Mouse (Mus musculus) right cerebral cortex, adult 18-20 months (tissue): ENCODE results near the gene Ifi27.
"Not testable (repeated sequence)": the region's sequence is repeated elsewhere in the genome, so short reads cannot be mapped to it uniquely, and the experiment has no call there.

Source experiments
- DNase-seq: peaks from one replicate; pipeline ENCODE4 v3.0.0; 2022; ENCODE audit warnings: mixed read lengths

Gene Ifi27

DNA sequence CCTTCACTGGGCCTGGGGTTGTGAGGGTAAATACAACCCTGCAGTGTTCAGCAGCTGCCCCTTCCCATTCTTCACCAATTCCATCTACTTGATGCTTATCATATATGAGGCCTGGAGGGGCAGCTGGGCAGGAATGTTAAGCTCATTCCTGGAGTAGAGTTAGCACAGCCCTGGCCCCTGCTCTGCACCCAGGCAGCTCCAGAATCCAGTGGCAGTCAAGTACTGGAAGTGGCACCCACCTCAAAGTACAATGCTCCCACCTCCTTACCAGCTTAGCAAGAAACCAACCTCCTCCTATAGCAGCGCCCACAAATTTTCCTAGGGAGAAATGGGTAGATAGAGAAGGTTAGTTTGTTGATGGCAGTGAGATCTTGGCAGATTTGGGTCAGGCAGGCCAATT, 22.7 kb downstream of the Ifi27 start:
- not testable (repeated sequence) for DNase-seq

DNA sequence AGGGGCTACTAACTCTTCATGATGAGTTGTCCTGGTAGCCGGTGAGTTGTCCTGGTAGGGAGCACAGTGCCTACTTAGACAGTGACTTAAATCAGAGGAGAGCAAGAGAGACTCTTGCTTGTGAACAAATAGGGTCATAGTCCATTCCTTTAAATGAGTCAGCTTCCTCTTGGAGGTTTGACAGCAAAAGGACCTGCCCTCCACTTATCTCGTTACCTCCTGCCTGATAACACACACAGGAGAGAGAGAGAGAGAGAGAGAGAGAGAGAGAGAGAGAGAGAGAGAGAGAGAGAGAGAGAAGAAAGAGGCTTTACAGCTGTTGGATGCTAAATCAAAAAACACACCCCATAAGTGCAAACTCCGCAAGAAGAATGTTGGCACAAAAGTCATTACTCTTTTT, 23.1 kb downstream of the Ifi27 start, which contains the start of gene Ifi27l2b:
Gene Ifi27l2b, minus strand, starts transcription at position 84 of the 400 bp plus-strand sequence.
- DNase-seq = no peak

DNA sequence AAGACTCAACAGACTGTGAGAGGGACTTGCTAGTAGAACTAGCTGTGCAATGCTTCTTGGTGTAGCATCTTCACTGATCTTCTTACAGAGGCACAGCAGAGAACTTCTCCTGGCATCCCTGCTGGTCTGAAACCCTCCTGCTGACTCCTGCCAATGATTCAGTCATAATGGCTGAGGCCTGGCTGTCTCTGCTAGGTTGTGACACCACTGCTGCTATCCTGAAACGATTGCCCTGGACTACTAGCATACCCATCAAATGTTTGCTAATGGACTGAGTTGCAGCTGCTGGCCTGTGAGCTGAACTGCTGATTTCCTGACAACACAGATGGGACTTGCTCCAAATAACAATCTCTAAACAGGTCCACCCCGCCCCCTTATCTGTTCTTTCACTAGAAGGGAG, 40.5 kb downstream of the Ifi27 start:
- DNase-seq = no peak

DNA sequence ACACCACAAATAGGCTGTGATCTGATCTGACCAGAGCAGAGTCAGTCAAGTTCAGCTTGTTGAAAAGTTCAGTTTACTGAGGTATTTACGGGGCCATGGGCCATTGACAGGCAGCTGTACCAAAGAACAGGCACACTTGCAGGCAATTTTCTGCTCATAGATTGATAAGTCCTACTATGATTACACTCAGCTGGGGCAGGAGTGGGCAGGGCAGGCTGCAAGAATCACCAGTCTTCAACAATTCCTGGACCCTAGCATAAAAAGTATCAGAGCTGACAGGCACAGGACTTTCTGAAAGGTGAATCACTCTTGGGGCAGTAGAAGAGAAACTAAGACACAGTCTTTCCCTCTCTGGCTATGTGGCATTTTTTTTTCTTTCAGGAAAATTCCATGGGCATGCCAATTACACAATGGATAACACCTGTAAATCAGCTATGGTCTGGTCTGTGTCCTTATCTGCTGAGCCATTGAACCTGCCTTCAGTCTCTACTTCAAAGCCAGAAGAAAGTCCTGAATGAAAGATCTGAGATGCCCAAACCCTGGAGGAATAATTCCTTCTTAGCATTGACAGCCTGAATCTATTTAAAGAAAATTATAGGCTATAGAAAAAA, 42.9 kb downstream of the Ifi27 start:
- DNase-seq = no peak

DNA sequence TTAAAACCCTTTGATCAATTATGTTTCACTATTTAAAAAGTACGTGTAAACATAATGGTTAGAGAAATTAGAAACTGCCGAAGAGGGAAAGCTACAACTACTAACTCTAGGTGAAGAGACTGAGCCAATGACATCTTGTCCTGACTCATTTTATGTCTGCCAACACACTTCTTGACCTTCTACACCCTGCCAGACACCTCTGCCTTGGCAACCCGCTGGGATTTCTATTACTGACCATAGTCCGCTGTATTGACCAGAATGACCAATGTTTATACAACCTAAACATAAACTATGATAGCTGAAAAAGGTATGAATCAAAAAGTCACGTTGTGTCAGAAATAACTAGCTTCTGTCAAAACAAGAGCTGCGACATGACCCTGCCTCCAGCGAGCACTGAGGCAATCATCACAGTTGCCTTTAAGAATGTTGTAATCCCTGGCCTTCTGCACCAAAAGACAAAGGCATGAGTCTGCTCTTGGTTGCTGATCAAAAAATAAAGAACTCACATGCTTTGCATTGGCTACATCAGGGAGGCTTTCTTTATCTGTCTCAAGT, 43.5 kb downstream of the Ifi27 start:
- no peak for DNase-seq

DNA sequence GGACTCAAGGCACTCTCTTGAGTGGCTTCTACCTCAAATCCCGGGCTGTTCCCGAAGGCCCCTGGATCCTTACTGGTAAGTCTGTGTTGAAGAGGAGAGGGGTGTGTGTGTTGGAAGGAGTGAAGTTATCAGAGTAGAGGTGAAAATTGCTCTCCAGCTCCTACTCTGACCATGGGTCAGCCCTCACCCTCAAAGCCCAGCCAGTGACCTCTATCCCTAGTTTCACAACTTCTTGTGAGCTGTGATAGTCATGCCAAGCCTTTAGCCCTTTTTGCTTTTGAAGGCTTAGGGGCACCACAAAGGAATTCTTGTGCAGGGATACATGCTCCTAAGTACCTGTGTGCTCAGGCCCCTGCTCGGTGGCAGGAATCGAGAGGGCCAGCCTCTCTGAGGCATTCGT, 47.7 kb downstream of the Ifi27 start:
- DNase-seq = no peak

DNA sequence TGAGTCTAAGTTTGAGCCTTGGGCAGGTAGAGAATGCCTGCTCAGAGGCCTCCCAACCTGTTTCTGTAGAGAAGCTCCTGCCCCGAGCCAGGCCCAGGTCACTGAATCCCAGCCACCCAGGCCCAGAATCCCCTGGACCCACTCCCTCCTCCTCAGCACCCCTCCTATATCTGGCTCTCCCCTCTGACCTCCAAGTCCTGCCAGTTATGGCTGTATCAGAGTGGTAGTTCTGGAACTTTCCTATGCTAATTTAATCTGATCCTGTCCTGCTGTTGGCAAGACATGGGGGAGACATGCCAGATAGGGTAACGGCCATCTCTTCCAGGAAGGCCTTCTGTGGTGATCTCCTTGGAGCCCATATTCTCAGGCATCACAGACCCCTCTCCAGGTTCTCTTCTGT, 48.8 kb downstream of the Ifi27 start:
- DNase-seq = no peak

DNA sequence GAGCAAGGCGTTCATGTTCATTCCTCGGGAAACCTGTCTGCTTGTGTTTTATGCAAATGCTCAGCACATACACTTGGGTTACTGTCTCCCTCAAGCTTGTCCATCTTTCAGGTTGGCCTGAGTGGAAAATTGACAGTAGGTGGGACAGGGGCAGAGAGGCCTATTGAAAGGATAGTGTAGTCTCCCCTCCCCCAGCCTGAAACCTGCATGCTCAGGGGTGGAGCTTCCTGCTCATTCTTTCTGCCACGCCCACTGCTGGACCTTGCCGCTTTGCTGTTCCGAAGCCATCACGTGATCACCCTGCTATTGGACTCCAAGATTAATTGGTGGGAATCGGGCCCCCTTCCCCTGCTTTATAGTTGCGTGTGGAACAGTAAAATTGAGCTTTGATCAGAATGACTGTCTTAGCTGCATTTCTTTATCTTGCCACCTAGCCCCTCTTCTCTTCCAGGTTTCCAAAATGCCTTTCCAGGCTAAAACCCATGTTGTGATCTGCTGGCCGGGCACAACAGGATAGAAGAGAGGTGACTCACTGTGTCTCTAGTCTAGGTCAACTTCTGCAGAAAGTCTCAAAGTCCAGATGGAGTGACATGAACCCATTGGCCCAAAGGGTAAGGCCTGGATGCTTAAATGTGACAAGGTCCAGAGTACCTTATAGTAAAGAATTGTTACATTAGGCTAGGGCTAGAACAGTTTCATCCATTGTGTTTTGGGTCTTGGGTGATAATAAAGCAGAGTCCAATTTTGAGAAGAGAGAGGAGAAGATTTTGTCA, 50.4 kb downstream of the Ifi27 start:
- not testable (repeated sequence) for DNase-seq

DNA sequence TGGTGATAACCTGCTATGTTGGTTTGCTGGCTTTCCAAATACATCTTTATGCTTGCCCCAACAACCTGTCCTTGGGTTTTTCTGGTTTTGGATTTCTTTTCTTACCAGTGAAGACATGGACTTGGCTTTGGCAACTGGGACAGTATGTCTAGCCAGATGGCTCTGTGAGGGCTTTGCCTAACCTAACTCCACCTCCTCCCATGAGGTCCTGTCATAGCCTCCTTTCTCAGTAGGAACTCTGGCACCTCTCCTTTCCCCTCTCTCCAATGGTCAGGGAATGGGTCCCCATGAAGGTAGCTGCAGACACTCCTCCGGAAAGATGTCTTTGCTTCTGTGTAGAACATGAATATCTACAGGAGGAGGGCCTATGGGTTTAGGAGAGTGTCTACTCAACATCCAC, 52.7 kb downstream of the Ifi27 start:
- DNase-seq = no peak

DNA sequence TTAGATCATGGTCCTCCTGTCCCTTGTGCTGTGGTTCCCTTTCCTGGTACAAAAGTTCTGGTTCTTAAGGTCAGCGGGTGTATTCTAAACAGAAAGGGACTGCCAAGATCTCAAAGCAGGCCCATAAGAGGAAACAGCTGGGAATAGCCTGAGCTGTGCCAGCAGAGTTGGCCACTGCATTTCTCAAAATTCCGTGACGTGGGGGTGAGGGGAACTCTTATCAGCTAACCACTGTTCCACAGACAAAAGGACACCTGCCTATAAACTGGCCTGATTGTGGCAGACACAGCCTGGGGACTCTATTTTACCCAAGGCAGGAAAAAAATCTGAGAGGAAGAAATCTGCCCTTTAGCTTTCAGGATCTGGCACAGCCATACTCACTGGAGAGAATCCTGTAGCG, 53.3 kb downstream of the Ifi27 start:
- DNase-seq = no peak

DNA sequence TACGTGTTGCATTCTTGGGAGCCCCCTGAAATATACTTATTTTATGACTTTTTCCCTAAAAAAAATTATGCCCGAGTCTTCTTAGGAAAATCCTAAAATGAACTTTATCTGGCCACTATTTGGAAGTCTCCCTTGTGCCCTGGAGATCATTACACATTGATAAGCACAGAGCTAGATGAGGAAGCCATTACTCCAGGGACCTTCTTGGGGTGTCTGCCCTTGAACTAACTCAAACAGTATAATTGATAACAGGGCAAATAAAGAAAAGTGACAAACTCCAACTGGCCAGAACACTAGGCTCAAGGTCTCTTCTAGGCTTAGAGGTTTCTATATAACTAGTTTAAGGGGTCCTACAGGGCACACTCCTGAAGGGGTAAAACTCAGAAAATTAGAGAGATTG, 53.7 kb downstream of the Ifi27 start:
- DNase-seq = no peak
